Mouse (Mus musculus): ENCODE results near the gene Pnpla2.

Gene Pnpla2

GRCm38 (mm10) chr7:141468522-141469211 is 13.7 kb downstream of the Pnpla2 start:
- peak; percentile 81 to 86 for DNase-seq

GRCm38 (mm10) chr7:141469352-141469751 is 14.4 kb downstream of the Pnpla2 start:
- DNase-seq, result peak in 1 of 2 experiments; percentile 11

- DNase-seq, result no peak
Measured at GRCm38 (mm10) chr7:141469901-141470636, 15.1 kb downstream of the Pnpla2 start.

GRCm38 (mm10) chr7:141470637-141470944 is 15.6 kb downstream of the Pnpla2 start:
- DNase-seq, result no peak

GRCm38 (mm10) chr7:141471236-141471635 is 16.2 kb downstream of the Pnpla2 start:
- DNase-seq, result no peak

- no peak for DNase-seq
Measured at GRCm38 (mm10) chr7:141472226-141472625, 17.2 kb downstream of the Pnpla2 start.

GRCm38 (mm10) chr7:141472763-141473162 is 17.8 kb downstream of the Pnpla2 start:
- DNase-seq, result no peak

- no peak for DNase-seq
Measured at GRCm38 (mm10) chr7:141474160-141474559, 19.2 kb downstream of the Pnpla2 start.

GRCm38 (mm10) chr7:141475011-141475804 is 20.2 kb downstream of the Pnpla2 start, which contains the start of the genes Polr2l and Tspan4:
Gene Polr2l, minus strand, starts transcription at chr7:141475132.
Gene Tspan4, plus strand, starts transcription at chr7:141475240.
- peak; percentile 82 to 84 for DNase-seq

GRCm38 (mm10) chr7:141475805-141476158 is 20.8 kb downstream of the Pnpla2 start:
- DNase-seq, result peak; percentile 19 to 28

- peak; percentile 90 to 94 for DNase-seq
Measured at GRCm38 (mm10) chr7:141476226-141476980, 21.4 kb downstream of the Pnpla2 start.

- peak; percentile 56 to 63 for DNase-seq
Measured at GRCm38 (mm10) chr7:141476981-141477370, 22.0 kb downstream of the Pnpla2 start.

GRCm38 (mm10) chr7:141477578-141478269 is 22.7 kb downstream of the Pnpla2 start:
- peak in 1 of 2 experiments; percentile 17 for DNase-seq

- peak in 1 of 2 experiments; percentile 4 for DNase-seq
Measured at GRCm38 (mm10) chr7:141478270-141478748, 23.3 kb downstream of the Pnpla2 start.

- DNase-seq, result peak; percentile 69 to 73
Measured at GRCm38 (mm10) chr7:141480842-141481497, 26.0 kb downstream of the Pnpla2 start.

GRCm38 (mm10) chr7:141481498-141482401 is 26.8 kb downstream of the Pnpla2 start:
- peak; percentile 52 to 54 for DNase-seq

GRCm38 (mm10) chr7:141482531-141483024 is 27.6 kb downstream of the Pnpla2 start:
- no peak for DNase-seq

GRCm38 (mm10) chr7:141483114-141483653 is 28.2 kb downstream of the Pnpla2 start:
- no peak for DNase-seq

Measured in lung, adult 18-20 months (tissue).